ENCODE assay signal across 23 mouse cellular contexts in genomic region chr16:78309258-78309657, GRCm38 (mm10). TPM values are rescaled to one million over a fixed set of nuclear protein-coding genes. Genes with fewer than 3 reads are reported as not detected.
DNase-seq lines count a peak whose midpoint lies in the region; ATAC-seq and TF ChIP-seq lines count a peak whose summit lies in the region.
"Had no signal": no experiment of that assay in that cellular context is flagged by ENCODE, and none has a peak within 500 bp of the region (broad histone marks: within the 10 kb centered on the region; RNA-seq: fewer than 3 reads in every experiment).

No protein-coding gene starts in this region.

- WGBS in heart, embryonic 10.5 days = 46% methylated on average over 6 of the region's 6 CpGs
- WGBS in intestine, embryonic 14.5 days = 68% methylated on average over 6 of the region's 6 CpGs
- WGBS in liver, embryonic 12.5 days (ENCODE audit: insufficient replicate concordance) = 56% methylated on average over 6 of the region's 6 CpGs
- WGBS in small intestine, adult 2 months = 39% methylated on average over 6 of the region's 6 CpGs

- no peak for DNase-seq in heart, embryonic 10.5 days (ENCODE audit: low spot score)
- no peak for DNase-seq in heart, postnatal 36 days
- DNase-seq in intestine, embryonic 14.5 days (ENCODE audit: low spot score) = peak; percentile 42
- no peak for DNase-seq in lung, postnatal 10 days
- no peak for DNase-seq in c-Kit-positive CD71-positive TER-119-positive erythroid progenitor cells, embryonic 14.5 days (ENCODE audit: low spot score)
- DNase-seq in adrenal gland, postnatal 10 days = no peak
- DNase-seq: cerebellum, adult 11-12 months; cerebellum, postnatal 10 days; gastrocnemius, adult 2 months; heart, postnatal 10 days; kidney, postnatal 4 days; layer of hippocampus, adult 9-11 months; left cerebral cortex, postnatal 4 days; lung, postnatal 14 days had no signal

- no peak for ATAC-seq in intestine, embryonic 14.5 days (replicated peaks; ENCODE audit: low FRiP score, low TSS enrichment, low read depth)
- ATAC-seq in liver, embryonic 12.5 days = peak; percentile 53
- ATAC-seq: forebrain, embryonic 14.5 days had no signal

- intact Hi-C loops in heart, postnatal 36 days (cut with DNase I) = no loop called here

- no peaks in the 10 kb centered on the region for H3K36me3 ChIP-seq in heart, embryonic 10.5 days
- H3K36me3 ChIP-seq in intestine, embryonic 14.5 days (ENCODE audit: control insufficient read depth, insufficient read depth, low read length) = no peaks in the 10 kb centered on the region
- no peaks in the 10 kb centered on the region for H3K36me3 ChIP-seq in liver, embryonic 12.5 days
- H3K36me3 ChIP-seq in small intestine, adult 2 months (ENCODE audit: control insufficient read depth, insufficient read depth, low read length) = peaks cover 6% of the 10 kb centered on the region; the same call in 1 of the 2 replicates
- H3K36me3 ChIP-seq: embryonic facial prominence, embryonic 12.5 days; kidney, embryonic 15.5 days; limb, embryonic 15.5 days had no signal

- H3K27me3 ChIP-seq in heart, embryonic 10.5 days (ENCODE audit: insufficient read depth, poor library complexity, severe bottlenecking) = no peaks in the 10 kb centered on the region
- H3K27me3 ChIP-seq in intestine, embryonic 14.5 days (replicated peaks; ENCODE audit: control insufficient read depth, insufficient read depth, low read length) = no peaks in the 10 kb centered on the region
- peaks cover 12% of the 10 kb centered on the region for H3K27me3 ChIP-seq in liver, embryonic 12.5 days (replicated peaks)
- no peaks in the 10 kb centered on the region for H3K27me3 ChIP-seq in small intestine, adult 2 months (ENCODE audit: control insufficient read depth, insufficient read depth, low read length)
- H3K27me3 ChIP-seq: embryonic facial prominence, embryonic 12.5 days; hindbrain, embryonic 12.5 days; kidney, embryonic 15.5 days; limb, embryonic 15.5 days; midbrain, embryonic 12.5 days had no signal

- no peak overlapping the region for H3K4me3 ChIP-seq in heart, embryonic 10.5 days
- no peak overlapping the region for H3K4me3 ChIP-seq in intestine, embryonic 14.5 days (ENCODE audit: low read depth, low read length)
- H3K4me3 ChIP-seq in liver, embryonic 12.5 days = no peak overlapping the region
- no peak overlapping the region for H3K4me3 ChIP-seq in small intestine, adult 2 months (ENCODE audit: low read depth, low read length)
- H3K4me3 ChIP-seq: embryonic facial prominence, embryonic 12.5 days; erythroblast, embryonic 14.5 days; gastrocnemius, adult 2 months; hindbrain, embryonic 12.5 days; kidney, embryonic 15.5 days; limb, embryonic 15.5 days; midbrain, embryonic 12.5 days had no signal

- no peak for TF ChIP-seq POLR2A in small intestine, adult 2 months (IDR thresholded peaks at IDR 0.05; ENCODE audit: low read depth, low read length)

- H3K9me3 ChIP-seq in heart, embryonic 10.5 days = no peaks in the 10 kb centered on the region
- H3K9me3 ChIP-seq in intestine, embryonic 14.5 days (ENCODE audit: control insufficient read depth, low read length) = no peaks in the 10 kb centered on the region
- no peaks in the 10 kb centered on the region for H3K9me3 ChIP-seq in liver, embryonic 12.5 days (replicated peaks)
- H3K9me3 ChIP-seq: embryonic facial prominence, embryonic 12.5 days; hindbrain, embryonic 12.5 days; kidney, embryonic 15.5 days; limb, embryonic 15.5 days; midbrain, embryonic 12.5 days had no signal

- H3K9ac ChIP-seq in intestine, embryonic 14.5 days (ENCODE audit: low read length) = no peak overlapping the region
- no peak overlapping the region for H3K9ac ChIP-seq in liver, embryonic 12.5 days
- H3K9ac ChIP-seq: embryonic facial prominence, embryonic 12.5 days; hindbrain, embryonic 12.5 days; kidney, embryonic 15.5 days; limb, embryonic 15.5 days; midbrain, embryonic 12.5 days had no signal

- H3K4me2 ChIP-seq in intestine, embryonic 14.5 days (ENCODE audit: low read length) = no peak overlapping the region
- H3K4me2 ChIP-seq in liver, embryonic 12.5 days = no peak overlapping the region
- H3K4me2 ChIP-seq: embryonic facial prominence, embryonic 12.5 days; hindbrain, embryonic 12.5 days; kidney, embryonic 15.5 days; limb, embryonic 15.5 days; midbrain, embryonic 12.5 days had no signal

- H3K27ac ChIP-seq in heart, embryonic 10.5 days = peak overlapping the region; percentile 76
- no peak overlapping the region for H3K27ac ChIP-seq in intestine, embryonic 14.5 days (ENCODE audit: low read depth)
- no peak overlapping the region for H3K27ac ChIP-seq in liver, embryonic 12.5 days
- H3K27ac ChIP-seq in small intestine, adult 2 months (ENCODE audit: insufficient read depth, low read depth, low read length) = peak overlapping the region; percentile 32; the same call in 1 of the 2 replicates
- H3K27ac ChIP-seq: embryonic facial prominence, embryonic 12.5 days; gastrocnemius, adult 2 months; hindbrain, embryonic 12.5 days; kidney, embryonic 15.5 days; limb, embryonic 15.5 days; midbrain, embryonic 12.5 days had no signal

- no peak for TF ChIP-seq CTCF in small intestine, adult 2 months (IDR thresholded peaks at IDR 0.05; ENCODE audit: extremely low read depth, insufficient read length, insufficient replicate concordance, low read depth, low read length)

- peaks cover 71% of the 10 kb centered on the region for H3K4me1 ChIP-seq in heart, embryonic 10.5 days
- H3K4me1 ChIP-seq in intestine, embryonic 14.5 days (replicated peaks; ENCODE audit: control insufficient read depth, insufficient read depth, low read length) = peaks cover 5% of the 10 kb centered on the region; the same call in 1 of the 2 replicates
- no peaks in the 10 kb centered on the region for H3K4me1 ChIP-seq in liver, embryonic 12.5 days
- H3K4me1 ChIP-seq in small intestine, adult 2 months (ENCODE audit: control insufficient read depth, insufficient read depth, insufficient read length, low read length) = peaks cover 28% of the 10 kb centered on the region

RNA-seq across cellular contexts. Expression of gene Cxadr, which starts 8.0 kb away (rescaled TPM):
- 27.9 and 35.9 TPM in 2 replicates for polyA plus RNA-seq in heart, embryonic 10.5 days (2016; fragmentation: Nextera tagmentation; extraction: Ambion mirVana)
- total RNA-seq in heart, postnatal 36 days (2021) = 10 to 100 TPM; 50.3 to 50.7 TPM
- 35.9 and 37.6 TPM in 2 replicates for polyA plus RNA-seq in intestine, embryonic 14.5 days (2014; fragmentation: Nextera tagmentation; extraction: Ambion mirVana)
- polyA plus RNA-seq in liver, embryonic 12.5 days (2016; fragmentation: Nextera tagmentation; extraction: Ambion mirVana) = 12.6 and 13.5 TPM in 2 replicates
- polyA plus RNA-seq in small intestine, adult 2 months (2012; rRNA removed) = 22.5 and 75.9 TPM in 2 replicates
- total RNA-seq in adrenal gland, postnatal 10 days (2021) = 10 to 100 TPM; 21.0 to 24.7 TPM
- polyA plus RNA-seq: erythroblast, embryonic 14.5 days had no signal

Comparison
In these comparisons a context has a peak if more than half of its experiments do, and no peak if none do; other contexts are left out.
1. H3K27ac ChIP-seq: peak in heart, embryonic 10.5 days (single experiment) and small intestine, adult 2 months (single experiment); none in intestine, embryonic 14.5 days (single experiment) and liver, embryonic 12.5 days (single experiment).